Mouse (Mus musculus) ES-CJ7 (cell line): ENCODE results near the gene E2f4.

Experiments used
- DNase-seq: peaks from one replicate; pipeline ENCODE4 v3.0.0; 2011; ENCODE audit warnings: low read depth, low spot score

Gene E2f4

DNA sequence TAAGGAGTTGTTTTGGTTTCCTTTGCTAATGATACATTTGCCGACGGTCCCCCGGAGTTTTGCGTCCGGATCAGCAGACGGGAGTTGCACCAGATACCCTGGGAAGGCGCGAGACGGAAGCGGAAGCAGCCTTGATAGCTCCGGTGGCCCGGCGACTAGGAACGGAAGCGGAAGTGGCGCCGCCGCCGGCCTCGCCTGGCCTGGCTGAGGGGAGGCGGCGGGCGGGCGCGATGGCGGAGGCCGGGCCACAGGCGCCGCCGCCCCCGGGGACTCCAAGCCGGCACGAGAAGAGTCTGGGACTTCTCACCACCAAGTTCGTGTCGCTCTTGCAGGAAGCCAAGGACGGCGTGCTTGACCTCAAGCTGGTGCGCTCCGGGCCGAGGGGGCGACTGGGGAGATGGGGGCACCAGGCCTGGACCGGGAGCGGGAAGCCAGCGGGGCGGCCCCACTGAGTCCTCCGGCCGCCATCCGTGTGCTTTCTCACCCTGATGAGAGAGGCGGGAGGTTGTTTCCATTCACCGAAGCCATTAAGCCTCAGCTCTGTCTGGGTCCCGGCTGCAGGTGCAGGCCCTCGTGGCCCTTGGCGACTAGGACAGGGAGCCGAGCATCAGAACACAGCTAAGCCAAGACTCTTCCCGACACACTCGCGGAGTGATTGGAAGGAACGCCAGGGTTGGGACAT, at the start of gene E2f4:
E2f4 (plus strand) TSS at position 153 of the 682 bp plus-strand sequence.
- peak; percentile 94 for DNase-seq

DNA sequence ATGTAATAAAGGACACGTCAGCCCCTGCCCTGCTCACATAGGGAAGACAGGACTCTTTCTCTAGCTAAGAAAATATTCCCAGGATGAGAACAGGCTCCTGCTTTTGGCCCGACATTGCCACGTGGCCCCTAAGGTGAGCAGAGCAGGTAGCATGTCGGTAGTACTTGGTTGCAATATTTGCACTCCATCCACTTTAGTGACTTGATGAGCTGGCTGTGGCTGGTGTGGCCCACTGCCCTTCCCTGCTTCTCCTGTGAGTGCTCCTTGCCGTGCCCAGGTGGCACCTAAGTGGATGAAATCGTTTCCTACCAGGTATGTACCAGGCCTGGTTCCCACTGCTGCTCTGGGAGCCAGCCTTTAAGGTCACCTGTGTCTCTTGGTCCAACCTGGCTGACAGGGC, 45.5 kb upstream of the E2f4 start:
- no peak for DNase-seq

DNA sequence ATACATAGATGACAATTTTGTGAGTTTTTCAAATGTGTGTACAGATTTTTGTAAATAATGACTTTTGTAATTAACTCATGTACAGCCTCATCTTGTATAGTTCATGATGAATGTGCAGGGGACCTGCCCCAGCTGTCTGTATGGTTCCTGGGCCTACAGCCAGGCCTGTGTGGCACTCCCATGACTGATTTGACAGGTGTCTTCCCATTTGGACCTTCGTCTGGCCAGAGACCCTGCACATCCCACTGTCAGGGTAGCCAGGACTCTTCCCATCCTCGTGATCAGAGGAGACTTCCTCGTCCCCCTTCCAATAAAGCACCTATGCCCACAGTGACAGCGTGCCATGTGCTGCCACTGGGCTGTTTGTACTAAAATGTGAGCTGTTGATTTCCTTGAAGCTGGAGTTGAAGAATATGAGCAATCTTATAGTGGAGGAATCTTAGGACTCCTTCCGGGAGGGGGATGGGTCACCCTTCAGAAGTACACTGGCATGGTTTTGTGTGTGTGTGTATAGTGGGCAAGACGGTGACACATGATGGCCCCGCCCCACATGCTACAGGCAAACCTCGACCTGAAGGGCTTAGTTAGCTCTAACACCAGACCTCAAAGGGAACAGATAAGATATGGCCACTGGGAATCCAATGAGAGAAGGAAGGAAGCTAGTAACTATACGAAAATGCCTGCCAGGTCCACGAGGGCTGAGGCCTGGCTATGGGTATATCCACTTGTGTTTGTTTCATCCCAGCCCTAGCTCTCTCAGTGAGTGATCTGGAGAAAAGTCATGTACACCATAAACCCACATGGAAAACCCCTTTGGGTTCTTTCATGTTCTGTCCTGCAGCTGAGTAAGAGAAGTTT, 44.6 kb upstream of the E2f4 start:
- DNase-seq = no peak

DNA sequence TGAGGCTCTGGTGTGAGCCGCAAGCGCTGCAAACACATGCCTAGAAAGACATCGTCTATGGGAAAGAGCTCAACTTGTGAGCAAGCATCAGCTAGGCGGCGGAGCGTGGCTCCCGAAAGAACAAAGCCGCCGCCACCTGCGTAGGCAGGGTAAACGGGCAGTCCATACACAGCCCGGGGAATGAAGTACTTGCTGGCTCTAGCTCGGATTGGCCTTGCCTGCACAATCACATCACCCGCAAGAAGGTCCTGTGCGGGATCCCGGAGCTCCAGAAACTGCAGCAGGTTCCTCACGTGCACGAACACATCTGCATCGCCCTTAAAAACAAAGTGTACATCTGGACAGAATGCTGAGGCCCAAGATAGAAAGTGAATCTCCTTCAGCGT, 43.7 kb upstream of the E2f4 start:
- no peak for DNase-seq

DNA sequence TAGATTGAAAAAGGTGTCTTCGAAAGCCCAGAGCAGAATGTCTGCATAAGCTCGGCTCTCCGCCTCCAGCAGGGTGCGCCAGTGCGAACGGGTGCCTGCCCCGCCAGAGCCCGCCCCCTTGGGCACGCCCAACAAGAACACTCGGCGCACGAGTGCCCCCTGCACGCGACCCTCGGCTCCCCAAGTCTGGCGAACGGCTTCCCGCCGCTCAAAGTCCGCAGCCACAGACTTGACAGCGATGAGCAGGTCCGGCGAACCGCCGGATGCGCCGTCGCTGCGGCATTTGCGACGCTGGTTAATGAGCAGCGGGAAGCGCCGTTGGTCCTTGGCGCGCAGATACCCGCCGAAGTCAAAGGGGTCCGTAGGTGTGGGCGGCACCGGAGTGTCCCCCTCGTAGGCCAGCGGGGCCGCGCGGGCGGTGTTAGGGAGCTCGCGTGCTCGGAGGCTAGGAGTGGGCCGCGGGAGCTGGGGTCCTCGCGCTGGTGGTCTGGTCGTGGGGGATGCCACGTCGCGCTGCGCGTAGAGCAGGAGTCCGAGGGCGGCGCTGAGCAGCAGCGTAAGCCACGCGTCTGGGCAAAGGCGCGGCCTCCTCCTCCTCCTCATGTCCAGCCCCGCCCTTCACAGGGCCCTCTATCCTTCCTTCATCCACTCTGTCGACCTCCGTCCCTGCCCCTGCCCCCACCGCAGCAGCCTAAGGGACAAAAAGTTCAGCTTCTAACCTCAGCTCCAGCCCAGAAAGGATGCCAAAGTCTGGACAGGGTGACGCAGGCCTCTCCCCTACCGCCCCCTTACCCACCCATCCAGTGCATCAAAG, 43.1 kb upstream of the E2f4 start:
- DNase-seq = peak; percentile 95

DNA sequence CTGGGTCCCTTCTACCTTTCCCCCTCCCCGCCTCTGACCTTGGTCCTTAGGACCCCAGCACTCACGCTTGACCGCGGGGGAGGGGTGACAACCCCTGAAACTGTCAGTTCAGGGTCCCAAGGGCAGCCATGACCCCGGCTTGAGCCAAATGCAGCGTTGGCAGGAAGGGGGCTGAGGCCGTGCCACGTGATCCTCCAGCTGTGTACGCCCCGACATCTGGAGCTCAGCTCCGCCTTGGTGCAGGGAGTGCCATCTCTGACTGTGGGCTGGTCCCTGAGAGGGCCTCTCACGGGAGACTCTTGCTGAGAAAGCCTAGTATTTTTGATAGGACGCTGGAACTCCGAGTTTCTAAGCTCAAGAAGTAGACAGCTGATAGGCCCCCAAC, 42.5 kb upstream of the E2f4 start, which contains the start of gene B3gnt9:
B3gnt9 (minus strand) TSS at position 188 of the 385 bp plus-strand sequence.
- DNase-seq = peak; percentile 77

DNA sequence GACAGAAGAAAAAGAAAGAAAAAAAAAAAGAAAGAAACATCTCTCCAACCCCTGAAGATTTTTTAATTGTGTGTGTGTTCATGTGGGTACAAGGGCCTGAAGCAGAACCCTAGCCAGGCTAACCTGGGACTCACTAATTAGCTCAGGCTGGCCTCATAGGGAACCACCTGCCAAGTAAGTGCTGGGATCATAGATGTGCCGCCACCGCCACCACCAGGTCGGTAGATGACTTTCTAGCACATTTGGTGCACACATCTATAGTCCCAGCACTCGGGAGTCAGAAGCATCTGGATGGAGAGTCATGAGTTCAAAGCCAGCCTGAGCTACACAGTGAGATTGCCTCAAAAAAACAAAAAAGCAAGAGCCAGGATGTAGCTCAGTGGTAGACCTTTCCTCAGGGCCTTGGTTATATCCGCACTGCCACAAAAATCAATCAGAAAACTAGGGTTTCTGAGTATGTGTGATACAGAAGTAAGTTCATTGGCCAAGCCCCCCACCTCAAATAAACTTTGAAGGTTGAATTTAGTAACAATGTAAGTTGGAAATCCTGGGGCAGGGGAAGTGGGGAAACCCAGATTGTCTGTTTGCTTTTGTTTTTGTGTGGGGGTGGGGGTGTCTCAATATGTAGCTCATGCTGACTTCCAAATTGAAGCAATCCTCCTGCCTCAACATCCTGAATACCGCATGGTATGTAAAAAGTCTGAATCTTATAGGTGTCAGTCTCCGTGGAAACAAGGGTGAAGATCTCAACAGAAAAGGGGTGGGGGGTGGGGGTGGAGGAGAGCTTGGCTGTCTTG, 39.9 kb upstream of the E2f4 start:
- DNase-seq = peak; percentile 61

DNA sequence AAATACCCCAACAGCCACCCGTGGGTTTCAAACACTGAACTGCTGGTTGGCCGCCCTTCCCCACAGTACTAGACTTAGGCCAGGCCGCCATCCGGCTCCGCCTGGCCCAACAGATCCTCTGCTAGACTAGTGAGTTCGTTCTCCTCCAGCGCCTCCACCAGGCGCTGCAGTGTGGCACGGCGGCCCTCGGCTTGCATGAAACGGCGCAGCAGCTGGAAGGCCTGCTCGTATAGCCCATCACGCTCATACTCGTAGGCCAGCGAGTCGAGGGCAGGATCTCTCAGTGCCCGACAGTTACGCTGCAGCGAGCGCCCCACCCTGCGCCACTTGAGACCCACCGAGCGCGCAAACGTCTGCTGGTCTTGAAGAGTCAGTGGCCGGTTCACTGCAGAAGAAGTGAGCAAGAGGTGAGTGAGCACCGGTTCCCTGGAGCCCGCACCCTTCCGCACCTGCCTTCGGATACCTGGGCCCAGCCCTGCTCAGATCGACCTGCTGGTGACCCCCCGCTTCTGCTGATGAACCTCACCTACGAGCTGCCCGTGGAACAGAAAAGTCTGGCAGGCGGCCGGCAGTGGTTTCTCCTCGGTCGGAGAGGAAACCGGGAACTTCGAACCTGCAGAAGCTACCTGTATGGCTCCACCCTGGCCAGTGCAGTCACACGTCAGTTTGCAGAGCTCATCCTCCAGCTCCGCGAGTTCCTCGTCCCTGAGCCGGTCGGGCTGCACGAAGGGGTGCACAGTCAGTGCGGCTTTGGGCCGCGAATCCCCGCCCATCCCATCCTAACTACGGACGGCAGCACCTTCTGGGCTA, 38.3 kb upstream of the E2f4 start:
- peak; percentile 61 for DNase-seq

DNA sequence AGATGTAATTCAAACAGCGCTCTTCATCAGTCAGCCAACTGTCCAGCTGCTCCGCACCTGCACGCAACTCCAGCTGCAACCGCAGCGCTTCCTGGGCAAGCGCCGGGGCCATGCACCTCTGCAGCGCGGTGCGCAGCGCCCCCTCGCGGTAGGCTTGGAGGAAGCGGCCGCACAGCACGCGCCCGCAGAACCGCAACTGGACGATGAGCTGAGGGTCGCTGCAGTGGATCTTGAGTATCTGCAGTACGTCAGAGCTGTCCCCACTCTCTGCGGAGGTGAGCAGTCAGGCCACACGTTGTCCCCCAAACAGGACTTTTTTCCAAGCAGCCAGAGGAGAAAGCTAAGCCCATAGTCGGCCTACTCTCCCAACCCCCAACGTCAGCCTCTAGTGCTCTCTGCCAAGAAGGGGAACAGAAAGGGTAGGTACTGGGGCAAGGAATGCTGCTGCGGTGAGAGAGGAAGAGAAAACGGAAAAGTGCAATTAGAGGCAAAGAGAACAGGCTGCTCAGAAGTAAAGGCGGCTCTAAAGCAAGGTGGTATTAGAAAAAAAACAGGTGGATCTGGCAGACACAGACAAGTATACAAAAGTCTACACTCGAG, 37.6 kb upstream of the E2f4 start:
- peak; percentile 81 for DNase-seq

DNA sequence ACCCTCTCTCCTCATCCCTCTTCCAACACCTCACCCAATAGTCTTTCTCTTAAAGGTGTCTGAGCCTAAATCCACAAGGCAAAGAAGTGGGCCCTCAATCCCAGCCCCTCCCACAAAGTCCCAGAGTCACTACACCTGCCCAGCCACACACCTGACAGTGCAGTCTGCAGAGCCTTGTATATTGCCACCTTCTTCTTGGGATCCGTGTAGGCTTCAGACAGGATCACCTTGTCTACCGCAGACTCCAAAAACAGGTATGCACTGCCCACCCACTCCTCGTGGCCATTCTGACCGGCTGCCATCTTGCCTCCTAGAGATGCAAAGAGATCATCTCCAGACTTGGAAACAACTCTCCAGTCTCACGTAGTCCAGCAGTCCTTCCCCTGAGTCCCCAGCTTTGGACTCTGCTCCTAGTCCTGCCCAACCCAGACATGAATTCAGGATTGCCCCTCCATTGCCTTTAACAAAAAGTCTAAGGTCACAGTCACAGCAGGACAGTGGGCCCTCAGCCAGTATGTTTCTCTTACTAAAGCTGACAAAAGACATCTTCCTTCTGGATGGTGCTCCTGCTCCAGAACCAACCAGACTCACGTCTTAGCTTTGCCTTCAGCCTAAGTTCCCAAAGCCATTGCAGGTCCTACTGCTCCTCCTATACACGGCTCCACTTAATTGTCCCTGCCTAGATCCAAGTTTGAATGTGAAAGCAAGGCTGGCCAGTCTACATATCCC, 36.9 kb upstream of the E2f4 start:
- no peak for DNase-seq

DNA sequence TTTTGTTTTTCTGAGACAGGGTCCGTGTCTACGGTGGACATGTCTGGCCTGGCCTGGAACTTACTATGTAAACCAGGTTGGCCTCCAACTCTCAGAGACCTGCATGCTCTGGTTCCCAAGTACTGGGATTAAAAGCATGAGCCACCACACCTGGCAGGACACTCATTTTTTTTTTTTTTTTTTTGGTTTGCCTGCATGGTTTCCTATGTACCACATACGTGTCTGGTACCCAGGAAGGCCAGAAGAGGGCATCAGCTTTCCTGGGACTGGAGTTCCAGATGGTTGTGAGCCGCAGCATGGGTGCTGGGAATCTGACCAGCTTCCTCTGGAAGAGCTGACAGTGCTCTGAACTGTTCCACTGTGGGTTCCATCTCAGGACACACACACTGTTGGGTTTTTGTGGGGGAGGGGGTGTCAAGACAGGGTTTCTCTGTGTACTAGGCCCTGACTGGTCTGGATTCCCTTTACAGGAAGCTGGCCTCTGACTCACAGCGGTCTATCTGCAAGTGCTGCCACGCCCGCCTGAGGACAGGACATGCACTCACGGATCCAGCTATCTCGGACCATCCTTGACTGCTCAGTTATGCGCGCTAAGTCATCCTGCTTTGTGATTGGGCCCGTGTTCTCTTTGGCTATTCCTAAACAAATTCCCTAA, 36.0 kb upstream of the E2f4 start:
- peak; percentile 71 for DNase-seq

DNA sequence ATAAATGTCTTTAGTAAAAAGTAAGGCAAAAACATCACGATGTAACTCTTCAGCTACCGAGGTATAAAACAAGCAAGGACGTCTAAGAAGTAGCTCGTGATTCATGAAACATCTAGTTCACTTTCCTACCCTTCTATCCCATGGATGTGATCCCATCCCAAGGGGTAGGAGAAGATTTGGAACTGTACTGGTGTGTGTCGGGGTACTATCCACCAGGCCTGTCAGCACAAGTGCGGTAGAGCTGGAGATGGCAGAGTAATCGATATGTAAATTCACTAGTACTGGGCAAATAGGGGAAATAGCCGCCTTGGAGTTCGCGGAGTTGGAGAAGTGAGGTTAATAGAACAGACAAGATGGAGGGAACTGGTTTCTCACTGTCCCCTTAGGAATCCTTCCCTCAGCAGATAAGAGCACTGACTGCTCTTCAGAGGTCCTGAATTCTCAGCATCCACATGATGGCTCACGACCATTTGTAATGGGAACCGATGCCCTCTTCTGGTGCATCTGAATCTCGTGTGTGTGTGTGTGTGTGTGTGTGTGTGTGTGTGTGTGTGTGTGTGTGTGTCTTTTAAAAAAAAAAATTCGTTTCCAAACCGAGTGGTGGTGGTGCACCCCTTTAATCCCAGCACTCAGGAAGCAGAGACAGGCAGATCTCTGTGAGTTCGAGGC, 34.1 kb upstream of the E2f4 start:
- no peak for DNase-seq

DNA sequence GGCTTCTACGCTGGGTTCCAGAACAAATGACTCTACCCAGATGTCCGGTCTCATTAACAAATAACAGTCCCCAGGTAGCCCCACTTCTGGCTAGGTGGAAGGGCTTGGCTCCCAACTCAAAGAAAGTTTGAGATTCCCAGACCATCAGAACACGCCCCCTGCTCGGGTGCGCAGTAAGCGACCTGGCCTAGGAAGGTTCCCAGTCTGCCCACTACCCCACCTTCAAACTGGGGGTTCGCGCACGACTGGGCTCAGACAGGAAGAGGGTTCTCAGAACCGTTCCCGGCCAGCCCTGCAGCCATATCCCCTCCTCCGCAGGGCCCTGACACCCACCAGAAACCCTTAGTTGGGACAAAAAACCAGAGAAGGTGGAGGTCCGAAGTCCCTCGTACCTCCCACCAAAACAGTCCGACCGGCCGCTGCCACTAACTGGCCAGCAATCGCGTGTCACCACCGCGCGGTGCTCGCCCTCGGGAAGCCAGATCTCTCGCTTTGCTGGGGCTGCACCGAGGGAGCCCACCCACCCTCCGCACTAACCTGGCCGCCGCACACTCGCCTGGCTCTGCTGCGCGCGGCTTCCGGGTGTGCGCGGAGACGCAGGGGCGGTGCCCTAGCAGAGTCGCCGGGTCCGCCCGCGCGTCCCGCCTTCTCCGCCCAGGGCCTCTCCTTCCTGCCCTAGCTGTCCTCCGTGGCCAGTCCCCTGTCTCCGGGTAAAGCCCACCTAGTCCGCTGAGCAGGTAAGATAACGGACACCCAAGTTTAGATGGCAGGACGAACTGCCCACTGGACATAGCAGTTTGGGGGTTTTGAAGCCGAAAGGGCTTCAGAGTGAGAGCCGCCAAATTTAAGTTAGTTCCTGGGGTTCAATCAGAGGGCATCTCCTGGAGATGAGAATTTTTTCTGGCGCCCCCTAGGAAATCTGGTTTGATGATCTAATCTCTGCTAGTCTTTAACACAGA, 33.2 kb upstream of the E2f4 start, which contains the start of the genes Tradd and Fbxl8:
Tradd (minus strand) TSS at position 586 of the 959 bp plus-strand sequence.
Fbxl8 (plus strand) TSS at position 625 of the 959 bp plus-strand sequence.
- DNase-seq = no peak

DNA sequence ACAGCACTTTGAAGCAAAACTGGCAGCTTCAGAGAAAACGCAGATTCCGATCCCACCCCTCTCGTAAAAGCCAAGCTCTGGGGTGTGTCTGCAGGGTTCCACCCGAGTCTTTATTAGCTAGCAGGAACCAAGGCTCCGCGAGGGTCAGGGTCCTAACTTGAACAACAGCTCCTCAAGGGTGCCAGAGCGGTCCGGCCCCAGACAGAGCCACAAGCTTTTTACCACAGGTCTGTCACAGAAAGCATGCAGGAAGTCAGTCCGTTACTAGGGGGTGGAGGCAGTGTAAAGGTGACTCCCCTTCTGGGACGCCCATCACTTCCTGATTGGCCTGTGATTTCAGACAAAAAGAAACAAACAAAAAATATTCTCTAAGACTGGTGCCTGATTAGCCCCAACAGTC, 32.3 kb upstream of the E2f4 start:
- no peak for DNase-seq

DNA sequence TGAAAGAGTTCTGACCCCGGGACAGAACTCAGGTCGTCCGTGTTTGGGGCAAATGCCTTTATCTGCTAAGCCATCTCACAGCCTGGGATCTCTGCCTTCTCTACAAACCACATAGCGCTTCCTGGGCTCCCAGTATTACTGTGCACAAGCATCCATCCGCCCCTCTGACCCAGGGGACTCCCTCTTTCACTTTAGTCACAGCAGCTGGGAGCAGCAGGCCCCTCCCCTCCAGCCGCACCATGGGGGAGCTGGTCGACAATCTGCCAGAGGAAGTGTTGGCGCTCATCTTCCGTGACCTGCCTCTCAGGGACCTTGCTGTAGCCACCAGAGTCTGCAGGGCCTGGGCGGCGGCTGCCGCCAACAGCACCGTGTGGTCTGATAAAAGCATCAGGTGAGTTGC, 30.7 kb upstream of the E2f4 start:
- peak; percentile 60 for DNase-seq

DNA sequence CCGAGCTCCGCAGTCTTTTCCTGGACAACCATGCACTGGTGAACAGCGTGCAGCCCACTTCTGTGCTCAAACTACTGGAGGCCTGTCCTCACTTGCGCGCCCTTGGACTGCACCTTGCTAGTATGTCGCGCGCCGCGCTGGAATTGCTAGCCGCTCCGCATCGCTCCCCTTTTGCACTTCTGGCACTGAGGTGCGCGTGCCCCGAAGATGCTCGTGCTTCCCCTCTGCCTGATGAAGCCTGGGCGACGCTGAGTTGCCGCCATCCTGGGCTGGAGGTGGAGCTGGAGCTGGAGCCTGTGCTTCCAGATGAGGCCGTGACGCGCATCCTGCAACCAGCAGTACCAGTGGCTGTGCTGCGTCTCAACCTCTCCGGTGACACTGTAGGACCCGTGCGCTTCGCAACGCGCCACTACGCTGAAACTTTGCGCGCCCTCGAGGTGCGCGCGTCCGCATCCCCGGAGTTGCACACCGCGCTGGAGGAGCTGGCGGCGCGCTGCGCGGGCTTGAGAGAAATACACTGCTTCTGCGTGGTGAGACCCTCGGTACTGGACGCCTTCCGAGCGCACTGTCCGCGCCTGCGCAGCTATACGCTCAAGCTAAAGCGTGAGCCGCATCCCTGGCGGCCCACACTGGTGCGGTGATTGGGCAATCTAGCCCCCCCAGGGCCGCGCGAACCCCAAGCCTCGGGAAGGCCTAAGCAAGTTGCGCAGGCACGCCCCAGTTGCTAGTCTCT, 29.0 kb upstream of the E2f4 start:
- peak; percentile 94 for DNase-seq
